Mouse (Mus musculus) kidney, adult 8-10 months (tissue): ENCODE data around the gene Vwa3b.
A peak's percentile ranks its signal among the peaks of the same experiment; 100 is the strongest.
"Not testable (repeated sequence)": the region's sequence is repeated elsewhere in the genome, so short reads cannot be mapped to it uniquely, and the experiment has no call there.

ENCODE experiments used
- DNase-seq, 2 experiments: peaks; one replicate each; pipeline ENCODE4 v3.0.0; 2022

Gene Vwa3b

DNA sequence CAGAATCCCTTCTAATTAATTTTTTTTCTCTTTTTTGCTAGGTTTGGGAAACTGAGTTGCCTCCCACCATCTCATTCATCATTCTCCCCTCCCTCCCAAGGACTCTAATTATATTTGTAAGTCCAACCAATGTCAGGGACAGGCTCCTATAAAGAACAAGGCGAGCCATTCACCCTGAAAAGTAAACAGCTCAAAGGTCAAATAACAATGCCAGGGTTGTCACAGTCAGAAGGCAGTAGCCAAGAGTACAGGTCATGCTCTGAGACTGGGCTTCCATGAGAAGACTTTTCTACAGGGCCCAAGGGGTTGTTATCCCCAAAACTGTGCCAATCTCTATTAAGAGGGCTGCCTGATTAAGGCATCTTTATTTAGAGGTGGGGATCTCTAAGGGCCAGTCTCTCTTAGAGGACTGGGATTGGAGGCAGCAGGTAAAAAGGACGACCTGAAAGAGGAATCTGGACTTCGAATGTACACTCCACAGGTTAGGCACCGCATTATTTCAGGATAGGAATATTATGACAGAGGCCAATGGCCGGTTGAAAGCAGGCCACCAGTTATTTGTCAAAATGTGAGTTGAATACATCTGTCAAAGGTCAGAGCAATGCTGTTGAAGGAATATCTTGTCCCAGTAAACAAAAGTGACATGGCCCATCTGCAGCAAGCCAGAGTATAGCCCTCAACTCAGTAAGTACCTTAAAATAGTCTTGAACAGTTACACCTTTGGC, at the start of gene Vwa3b:
TSS of gene Vwa3b (plus strand) at position 635 of the 725 bp plus-strand sequence.
- peak; percentile 12 to 29 for DNase-seq

- DNase-seq: no peak
Observed at GRCm38 (mm10) chr1:36976770-36977169, 49.6 kb upstream of the Vwa3b start.

DNA sequence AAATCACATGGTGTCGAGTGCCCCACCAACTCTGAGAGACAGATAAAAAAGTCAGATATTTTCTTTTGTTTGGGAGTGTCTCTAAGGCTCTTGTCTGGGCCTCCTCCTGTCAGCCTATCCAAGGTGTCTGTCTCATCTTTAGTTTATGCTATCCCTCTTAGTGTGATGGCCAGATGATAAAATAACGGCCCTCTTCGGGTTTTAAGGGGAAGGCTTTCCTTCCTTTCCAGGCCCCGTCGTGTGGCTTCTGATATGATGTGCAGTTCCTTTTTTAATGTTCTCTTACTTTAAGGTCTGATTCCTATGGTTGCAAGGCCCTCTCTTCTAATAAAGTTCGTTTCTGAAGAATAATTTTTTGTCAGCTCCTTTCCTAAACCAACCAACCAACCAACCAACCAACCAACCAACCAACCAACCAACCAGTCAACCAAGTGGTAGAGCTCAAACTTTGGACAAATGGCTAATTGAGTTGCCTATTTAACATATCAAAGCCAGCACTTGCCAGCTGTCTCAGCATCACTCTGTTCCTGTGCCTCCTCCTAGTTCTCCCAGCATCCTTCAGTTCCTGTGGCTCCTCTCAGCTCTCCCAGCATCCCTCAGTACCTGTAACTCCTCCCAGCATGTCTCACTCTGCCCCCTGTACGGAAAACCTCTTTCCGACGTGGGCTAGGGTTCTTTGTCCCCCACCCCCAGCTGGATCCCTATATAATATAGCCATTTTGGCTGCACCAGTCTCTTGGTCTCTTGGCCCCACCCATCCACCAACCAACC, 44.0 kb upstream of the Vwa3b start:
- no peak for DNase-seq

GRCm38 (mm10) chr1:36983754-36984153, 42.6 kb upstream of the Vwa3b start:
- no peak for DNase-seq

DNA sequence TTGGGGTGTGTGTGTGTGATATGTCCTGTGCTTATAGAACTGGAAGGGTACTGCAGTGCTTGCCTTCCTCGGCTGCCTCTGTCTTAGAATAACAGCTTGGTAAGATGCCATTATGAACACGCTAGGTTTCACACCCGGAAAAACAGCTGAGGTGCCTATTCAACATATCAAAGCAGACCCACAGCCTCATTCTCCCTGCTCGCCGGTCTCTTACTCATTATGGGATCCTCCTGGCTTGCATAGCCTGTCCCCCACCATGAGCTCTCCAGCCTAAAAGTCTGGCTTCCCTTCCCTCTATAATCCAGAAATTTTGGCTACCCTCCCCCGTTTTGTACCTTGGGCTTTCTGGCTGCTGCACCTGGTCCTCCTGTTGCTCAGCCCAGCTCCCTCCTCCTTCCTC, 42.0 kb upstream of the Vwa3b start:
- DNase-seq: no peak

GRCm38 (mm10) chr1:36985896-36986295, 40.5 kb upstream of the Vwa3b start:
- DNase-seq: no peak

DNA sequence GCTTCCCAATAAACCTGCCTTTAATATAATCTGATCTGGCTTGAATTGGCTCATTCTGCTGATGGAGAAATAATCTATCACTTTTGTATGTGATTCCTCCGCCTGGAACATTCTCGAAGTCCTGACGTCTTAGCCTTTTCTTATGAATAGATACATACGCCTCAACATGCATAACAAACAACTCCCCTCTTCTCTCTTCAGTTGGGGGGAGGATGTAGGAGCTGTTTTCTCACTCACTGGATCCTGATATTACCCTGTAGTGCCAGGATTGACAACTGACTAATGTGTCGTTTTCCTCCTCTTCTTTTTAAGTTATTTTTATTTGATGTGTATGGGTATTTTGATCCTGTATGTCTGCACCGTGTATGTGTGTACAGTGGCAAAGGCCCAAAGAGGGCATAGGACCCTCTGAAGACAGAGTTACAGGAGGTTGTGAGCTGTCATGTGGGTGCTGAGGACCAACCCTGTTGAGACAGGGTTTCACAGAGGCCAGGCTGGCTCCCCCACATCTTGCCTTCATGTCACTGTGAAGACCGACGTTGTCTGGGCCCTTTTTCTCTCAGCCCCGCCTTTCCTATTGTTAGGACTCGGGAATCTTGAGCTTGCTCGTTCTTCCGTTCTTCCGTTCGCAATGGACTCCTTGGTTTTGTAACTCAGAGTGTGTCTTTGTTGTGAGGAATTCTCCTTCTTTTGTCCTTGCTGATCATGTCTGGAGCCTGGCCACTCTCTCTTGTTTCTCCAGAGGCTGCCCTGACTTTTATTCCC, 39.8 kb upstream of the Vwa3b start:
- DNase-seq: no peak

DNA sequence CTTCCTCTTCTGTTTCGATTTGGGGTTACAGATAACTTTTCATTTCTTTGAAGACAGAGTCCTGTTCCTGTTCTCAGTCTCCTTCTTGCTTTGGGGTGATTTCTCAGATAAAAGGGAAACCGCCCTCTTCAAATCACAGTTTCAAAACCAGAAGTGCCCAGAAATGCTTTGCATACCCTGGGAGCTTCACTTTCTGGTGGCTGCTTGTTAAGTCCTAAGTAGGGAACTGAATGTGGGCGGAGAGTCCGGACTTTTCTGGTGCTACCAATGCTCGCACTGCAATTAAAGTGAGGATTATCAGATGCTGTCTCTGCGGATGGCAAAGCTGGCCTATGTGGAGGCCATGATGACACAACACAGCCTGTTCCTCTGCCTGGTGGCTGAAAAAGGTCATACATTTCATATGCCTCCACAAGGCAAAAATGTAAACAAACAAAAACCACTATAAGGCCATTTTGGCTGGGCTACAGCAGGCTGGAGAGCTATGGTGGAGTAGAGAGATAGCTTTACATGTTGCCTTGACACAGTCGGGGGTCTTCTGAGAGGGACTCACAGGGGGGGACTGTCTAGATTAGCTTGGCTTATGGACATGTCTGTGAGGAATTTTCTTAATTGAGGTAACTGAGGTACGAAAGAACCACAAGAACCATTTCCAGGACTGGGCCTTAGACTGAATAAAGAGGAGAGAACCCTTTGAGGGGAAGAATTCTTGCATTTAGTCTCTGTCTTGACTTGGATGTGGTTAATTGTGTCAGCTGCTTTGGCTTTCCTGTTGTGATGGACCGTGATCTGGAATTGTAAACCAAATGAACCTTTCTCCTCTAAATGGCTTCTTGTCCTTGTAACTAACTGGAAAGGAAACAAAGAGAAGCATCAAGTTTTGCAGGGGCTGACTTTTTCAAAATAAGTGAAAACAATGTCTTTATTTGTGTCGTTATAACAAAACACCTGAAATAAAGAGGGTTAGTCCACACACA, 38.9 kb upstream of the Vwa3b start:
- no peak for DNase-seq

GRCm38 (mm10) chr1:36988161-36988560, 38.2 kb upstream of the Vwa3b start:
- no peak for DNase-seq

DNA sequence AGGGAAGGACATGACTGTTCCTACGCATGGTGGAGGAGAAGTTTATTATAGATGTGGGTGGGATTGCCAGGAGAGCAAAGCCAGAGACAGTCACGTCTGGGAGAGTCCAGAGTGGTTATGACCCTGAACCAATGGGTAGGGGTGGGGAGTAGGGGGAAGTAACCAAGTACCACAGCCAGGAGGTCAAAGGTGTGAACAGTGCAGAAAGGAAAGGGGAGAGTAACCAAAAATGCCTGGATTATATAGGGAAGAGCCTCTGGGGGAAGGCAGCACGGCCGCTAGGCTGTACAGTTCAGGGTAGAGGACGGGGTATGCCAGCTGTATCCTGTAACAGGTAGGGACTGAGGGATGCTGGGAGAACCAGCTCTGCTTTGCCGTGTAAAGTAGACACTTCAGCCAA, 37.8 kb upstream of the Vwa3b start:
- no peak for DNase-seq

- no peak for DNase-seq
Observed at GRCm38 (mm10) chr1:36994296-36994695, 32.1 kb upstream of the Vwa3b start.

DNA sequence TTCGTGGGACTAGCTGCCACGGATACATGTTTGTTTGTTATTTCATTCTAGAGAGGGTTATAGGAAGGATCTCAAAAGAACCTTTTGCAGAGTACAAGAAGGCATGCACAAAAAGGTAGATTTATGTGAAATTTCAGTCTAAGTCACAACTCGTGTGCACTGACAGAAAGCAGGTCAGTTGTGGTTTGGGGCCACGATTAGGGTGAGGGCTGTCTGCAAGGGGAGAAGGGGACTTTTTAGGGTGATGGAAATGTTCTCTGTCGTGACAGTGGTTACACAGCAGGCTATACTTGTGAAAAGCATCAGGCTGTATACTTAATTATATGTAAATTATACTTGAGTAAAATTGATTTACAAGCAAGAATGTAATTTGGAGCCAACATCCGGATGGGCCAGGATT, 30.6 kb upstream of the Vwa3b start:
- DNase-seq: no peak

DNA sequence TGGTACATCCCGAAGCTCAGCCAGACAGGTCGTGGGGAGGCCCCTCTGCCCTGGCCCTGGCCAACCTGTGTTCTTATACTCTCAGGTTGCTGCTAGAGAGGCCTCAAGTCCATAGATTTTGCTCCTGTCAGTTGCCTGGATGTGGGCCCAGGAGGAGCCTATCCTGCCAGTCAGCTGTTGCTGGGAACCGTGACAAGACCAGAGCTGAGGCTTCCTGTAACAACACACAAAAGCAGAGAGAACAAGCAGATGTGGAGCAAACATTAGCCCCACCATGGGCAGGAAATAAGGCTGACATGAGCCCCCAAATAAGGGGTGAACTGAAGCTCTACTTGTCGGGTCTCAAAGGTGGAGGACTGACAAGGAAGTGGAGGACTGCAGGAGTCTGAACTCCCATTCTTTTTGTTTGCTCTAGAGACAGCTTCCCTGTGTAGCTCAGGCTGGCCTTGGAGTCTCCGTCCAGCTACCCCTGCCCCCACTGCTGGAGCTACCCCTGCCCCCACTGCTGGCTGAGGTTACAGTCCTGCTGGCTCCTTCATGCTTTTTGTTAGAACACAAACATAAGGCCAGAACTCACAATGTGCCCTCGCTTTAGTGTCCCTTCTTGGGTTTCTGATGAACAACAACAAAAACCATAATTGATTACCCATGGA, 29.7 kb upstream of the Vwa3b start:
- DNase-seq: peak in 1 of 2 experiments; percentile 50

- DNase-seq: no peak
Observed at GRCm38 (mm10) chr1:37000307-37000706, 26.1 kb upstream of the Vwa3b start.

- no peak for DNase-seq
Observed at GRCm38 (mm10) chr1:37001636-37002315, 24.6 kb upstream of the Vwa3b start.

DNA sequence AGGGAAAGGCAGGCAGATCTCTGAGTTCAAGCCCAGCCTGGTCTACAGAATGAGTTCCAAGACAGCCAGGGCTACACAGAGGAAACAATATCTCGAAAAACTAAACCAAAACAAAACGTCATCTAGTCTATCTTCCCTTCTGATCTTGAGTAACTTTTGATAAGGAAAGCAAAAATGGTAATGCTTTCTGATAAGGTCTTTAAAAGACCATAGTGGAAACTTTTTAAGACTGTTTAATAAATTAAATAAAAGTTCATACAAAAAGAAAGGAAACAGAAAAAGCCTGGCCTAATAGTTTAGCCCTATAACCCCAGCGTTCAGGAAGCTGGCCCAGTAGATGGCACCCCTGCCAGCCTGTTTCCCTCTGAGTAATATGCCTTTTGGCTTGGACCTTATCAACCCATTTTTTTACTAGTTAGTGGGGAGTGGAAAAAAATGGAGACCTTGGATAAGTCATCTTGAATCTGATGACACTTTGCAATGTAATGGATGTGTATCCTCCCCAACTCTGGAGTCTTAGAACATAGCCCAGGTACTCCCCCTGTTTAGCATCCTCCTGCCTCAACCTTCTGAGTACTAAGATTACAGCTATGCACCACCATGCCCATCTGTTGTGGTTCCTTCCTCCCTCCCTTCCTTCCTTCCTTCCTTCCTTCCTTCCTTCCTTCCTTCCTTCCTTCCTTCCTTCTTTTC, 23.9 kb upstream of the Vwa3b start:
- no peak for DNase-seq

DNA sequence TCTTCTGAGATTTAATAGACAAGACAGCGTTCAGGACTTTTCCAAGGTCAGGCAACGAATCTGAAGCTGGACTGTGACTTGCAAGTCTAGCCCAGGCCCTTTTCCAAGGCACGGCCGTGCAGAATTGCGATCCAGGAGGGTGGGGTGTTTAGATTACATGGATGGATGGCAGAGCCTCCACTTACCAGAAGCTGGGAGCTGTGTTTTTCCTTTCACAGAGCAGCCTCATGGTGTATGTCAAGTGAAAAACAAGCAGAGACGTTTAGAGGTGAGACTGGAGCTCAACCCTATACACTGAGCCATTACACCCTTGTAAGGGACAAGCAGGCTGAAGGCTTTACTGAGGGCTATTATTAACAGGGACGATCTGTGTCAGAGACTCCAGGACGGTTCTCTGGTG, 21.9 kb upstream of the Vwa3b start:
- no peak for DNase-seq

GRCm38 (mm10) chr1:37005036-37005435, 21.4 kb upstream of the Vwa3b start:
- DNase-seq: no peak

DNA sequence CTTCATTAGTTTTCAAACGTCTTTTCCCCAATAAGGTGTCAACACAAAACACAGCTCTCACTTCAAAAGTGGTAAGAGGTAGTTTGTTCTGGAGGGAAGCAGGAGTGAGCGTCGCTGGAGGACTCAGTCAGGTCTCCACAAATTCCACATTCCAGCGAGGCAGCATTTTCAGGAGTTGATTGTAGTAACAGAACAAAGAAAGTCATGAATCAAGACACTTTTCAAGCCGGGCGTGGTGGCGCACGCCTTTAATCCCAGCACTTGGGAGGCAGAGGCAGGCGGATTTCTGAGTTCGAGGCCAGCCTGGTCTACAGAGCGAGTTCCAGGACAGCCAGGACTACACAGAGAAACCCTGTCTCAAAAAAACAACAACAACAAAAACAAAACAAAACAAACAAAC, 19.9 kb upstream of the Vwa3b start:
- DNase-seq: not testable (repeated sequence)

DNA sequence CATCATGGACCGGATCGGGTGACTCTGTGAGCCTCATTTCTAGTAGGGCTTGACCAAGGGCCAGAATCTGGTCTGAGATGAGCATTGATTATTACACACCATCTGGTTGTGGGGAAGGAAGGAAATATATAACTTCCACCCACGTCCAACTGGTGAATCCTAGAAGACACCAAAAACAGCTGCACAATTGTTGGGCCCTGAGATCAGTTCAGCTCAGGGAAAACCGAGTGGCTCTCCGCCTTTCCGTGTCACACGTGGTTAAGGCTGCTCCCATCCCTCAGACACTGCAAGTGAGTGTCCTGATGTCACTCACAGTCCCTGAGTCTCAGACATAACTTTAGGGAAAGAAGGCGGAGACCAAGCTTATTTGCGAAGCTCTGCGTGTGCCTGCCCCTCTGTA, 16.5 kb upstream of the Vwa3b start:
- DNase-seq: no peak
